Mouse (Mus musculus): ENCODE data around the gene Gng5. TPM values are rescaled to one million over a fixed set of nuclear protein-coding genes. Genes with fewer than 3 reads are reported as not detected.

Gng5 gene
- polyA plus RNA-seq, 1 experiment from 2014 or later = 756 TPM

DNA sequence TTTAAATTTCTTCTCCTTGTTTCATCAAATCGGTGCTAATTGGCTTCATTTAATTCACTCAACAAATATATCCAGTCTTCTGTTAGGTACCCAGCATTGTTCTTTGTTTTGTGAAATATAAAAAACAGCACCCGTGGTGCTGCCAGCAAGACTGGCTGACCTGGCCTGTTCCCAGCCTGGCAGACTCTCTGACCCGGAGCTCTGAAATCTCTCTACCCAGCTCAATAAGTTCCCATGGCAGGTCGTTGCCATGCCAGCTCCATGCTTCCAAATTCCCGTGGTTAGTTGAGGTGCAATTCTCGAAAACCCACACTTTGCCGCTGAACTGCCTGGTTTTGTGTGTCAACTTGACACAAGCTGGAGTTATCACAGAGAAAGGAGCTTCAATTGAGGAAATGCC, 55.2 kb downstream of the Gng5 start:
- 88% methylated on average over 7 of the region's 7 CpGs for WGBS
- Histone ChIP-seq H3K4me2 (replicated peaks) (no peak overlapping the region), H3K9ac (no peak overlapping the region), H3K4me3 (no peak overlapping the region), H3K27ac (no peak overlapping the region), H3K27me3 (replicated peaks) (no peaks in the 10 kb centered on the region), H3K36me3 (no peaks in the 10 kb centered on the region), H3K4me1 (no peaks in the 10 kb centered on the region), H3K9me3 (no peaks in the 10 kb centered on the region)
- no peak for ATAC-seq (ENCODE audit: low FRiP score, low read depth)

Other genes with a start within 250 kb of the Gng5 start
- 19.0 and 21.6 TPM in 2 replicates for gene Ssx2ip, start 95.2 kb upstream of the Gng5 start, polyA plus RNA-seq (2016; fragmentation: Nextera tagmentation; extraction: Ambion mirVana)
- 5.2 and 5.6 TPM in 2 replicates for gene Ctbs, start 50.0 kb upstream of the Gng5 start, polyA plus RNA-seq (2016; fragmentation: Nextera tagmentation; extraction: Ambion mirVana)
- gene Spata1, start 54 bp upstream of the Gng5 start, polyA plus RNA-seq (2016; fragmentation: Nextera tagmentation; extraction: Ambion mirVana) = 7.6 and 8.0 TPM in 2 replicates
- gene Rpf1, start 21.6 kb downstream of the Gng5 start, polyA plus RNA-seq (2016; fragmentation: Nextera tagmentation; extraction: Ambion mirVana) = 61.9 and 62.5 TPM in 2 replicates
- gene Uox, start 70.6 kb downstream of the Gng5 start, polyA plus RNA-seq (2016; fragmentation: Nextera tagmentation; extraction: Ambion mirVana) = not detected in 2 replicates
- not detected in 2 replicates for gene Dnase2b, start 115.8 kb downstream of the Gng5 start, polyA plus RNA-seq (2016; fragmentation: Nextera tagmentation; extraction: Ambion mirVana)
- not detected in 2 replicates for gene 4930503B20Rik, start 151.5 kb downstream of the Gng5 start, polyA plus RNA-seq (2016; fragmentation: Nextera tagmentation; extraction: Ambion mirVana)
- 0.52 and 0.71 TPM in 2 replicates for gene Samd13, start 185.8 kb downstream of the Gng5 start, polyA plus RNA-seq (2016; fragmentation: Nextera tagmentation; extraction: Ambion mirVana)